Mouse (Mus musculus) embryo, embryonic 10 days (tissue): ENCODE results near the gene Nkx1-2.
A peak's percentile ranks its signal among the peaks of the same experiment; 100 is the strongest.

Experiments used
- DNase-seq: peaks from one replicate; pipeline ENCODE4 v3.0.0-alpha.2; 2015; ENCODE audit warnings: low spot score

Nkx1-2 gene

DNA sequence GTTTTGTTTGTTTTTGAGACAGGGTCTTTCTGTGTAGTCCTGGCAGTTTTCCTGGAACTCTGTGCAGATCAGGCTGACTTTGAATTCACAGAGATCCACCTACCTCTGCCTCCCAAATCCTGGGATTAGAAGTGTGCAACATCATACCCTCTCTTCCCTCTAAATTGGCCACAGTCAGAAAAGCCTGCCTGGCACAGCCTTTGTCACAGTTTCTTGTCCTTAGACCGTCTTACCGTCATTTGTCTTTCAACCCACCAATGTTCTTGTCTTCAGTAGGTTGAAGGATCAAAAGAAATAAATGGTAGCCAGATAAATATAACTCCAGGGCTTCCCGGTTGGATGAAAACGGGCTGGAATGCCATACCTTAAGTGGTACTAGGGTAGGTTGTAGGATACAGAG lies 5.3 kb upstream of the Nkx1-2 start:
- no peak for DNase-seq

DNA sequence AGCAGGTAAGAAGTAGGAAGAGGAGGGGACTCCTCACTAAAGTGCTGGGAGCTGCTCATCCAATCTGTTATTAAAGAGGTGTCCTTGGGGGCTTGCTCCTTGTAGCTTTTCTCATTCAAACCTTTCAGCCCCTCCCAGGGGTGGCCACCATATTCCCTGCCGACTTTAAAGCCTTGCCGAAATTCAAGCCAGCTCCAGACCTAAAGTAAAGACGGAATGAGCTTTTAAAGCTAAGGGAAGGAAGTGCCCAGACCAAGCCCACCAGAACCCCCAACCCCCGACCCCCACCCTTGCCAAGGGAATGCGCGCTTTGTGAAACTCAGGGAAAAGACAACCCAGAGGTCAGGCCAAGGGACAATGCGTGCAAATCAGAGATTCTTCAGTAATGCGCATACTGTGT lies 1.5 kb upstream of the Nkx1-2 start:
- no peak for DNase-seq

DNA sequence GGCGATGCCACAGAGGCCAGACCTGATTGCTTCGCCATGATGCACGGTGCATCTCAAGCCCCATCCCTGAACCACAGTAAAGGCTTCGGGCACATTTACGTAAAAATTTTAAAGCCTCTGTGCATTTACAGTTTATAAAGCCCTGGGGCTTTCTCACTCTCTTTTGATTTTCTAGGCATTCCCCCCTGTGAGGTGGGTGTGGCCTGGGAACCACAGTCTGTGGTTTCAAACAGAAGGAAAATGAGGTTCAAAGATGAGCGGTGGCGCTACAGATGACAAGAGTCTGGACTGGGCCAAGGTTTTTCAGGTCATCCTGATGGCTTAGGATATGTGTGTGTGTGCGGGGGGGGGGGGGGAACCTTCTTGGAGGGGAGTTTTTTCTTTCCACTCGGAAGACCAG lies 589 bp upstream of the Nkx1-2 start:
- peak; percentile 37 for DNase-seq

DNA sequence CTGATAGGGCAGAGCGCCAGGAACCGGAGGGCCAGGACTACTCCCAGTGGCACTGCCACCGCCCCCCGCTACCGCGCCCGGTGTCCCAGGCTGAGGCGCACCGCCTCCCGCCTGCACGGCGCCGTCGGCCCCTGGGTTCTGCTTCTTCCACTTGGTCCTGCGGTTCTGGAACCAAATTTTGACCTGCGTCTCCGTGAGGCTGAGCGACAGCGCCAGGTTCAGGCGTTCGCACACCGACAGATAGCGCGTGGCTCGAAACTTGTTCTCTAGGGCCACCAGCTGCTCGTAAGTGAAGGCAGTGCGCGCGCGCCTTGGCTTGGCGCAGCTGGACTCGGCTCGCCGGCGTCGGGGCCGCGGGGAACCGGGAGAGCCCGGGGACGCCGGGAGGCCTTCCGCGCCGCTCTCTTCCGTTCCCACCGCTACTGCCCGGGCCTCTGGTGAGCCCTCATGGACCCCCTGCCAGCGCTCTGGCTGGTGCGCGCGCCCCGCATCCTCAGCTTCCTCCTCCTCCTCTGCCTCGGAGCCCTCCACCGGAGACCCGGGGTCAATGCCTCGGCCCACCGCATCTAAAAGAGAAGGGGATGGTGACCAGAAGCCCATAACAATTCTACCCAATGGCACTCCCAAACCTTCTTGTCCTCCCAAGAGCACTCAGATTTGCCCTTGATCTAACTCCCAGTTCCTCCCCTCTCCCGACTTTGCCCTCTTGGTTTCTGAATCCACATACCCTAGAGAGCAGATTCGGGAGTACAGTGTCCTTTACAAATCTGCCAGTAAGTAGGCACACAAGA lies 2.0 kb downstream of the Nkx1-2 start:
- peak; percentile 80 for DNase-seq

DNA sequence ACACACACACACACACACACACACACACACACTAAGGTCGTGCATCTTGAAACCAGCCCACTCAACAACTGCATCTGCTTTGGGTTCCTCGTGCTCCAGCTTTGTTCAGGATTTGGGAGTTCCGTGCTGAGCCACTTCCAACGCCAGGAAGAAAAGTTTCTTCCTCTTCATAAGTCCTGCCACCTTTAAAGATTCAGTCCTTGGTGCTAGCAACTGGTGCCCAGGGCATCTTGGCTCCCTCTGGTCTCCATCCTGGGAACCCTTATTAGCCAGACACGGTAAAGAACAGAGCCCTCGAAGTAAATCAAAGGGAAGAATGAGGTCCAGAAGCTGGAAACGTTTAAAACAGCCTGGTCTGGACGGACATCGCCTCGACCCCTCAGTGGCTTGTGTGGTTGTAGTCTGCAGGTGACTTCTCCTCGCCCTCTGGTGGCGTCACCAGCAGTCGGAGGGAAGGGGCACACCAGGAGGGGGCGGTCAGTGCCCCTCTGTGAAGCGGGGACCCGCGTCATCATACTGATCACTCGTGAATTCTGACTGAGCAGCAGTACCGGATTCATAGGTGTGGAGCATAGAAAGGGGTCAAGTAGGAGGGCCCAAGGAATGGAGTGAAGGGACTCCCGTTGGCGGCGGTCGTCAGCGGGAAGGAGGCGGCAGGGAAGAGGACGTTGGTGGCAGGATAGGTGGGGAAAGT lies 2.7 kb downstream of the Nkx1-2 start:
- DNase-seq = no peak

DNA sequence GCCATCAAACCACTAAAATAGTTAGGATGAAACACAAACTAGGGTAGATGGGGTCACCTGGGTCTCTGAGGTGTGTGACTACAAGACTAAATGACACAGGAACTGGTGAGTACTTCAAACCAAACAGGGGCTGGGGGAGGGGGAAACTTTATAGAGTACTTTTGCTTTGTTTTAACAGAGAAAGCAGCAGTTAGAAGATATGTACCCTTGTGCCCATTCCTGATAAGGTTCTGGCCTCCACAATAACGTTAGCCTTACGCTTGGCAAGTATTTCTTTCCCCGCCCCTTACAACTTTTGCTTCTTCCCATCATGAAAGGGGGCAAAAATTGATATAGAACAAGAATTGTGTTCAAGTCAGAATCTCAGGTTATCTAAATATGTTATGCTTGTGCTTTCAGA lies 3.6 kb downstream of the Nkx1-2 start:
- DNase-seq = no peak

DNA sequence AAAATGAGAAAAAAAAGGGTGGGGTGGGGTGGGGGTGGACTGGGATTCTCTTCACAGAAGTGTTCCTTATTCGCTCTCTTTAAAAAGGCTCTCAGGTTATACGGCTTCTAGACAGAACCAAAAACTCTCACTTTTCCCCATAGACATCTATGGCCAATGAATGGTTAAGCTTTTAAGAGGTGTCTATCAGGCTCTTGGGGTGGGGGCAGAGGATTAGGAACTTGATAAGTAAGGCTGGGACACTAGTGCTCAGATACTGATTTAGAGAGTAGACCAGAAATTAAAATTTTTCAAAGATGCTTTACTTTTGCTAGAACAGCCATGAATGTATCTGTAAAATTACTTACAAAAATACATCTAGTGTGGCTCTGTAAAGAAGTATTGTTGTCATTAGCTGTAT lies 5.1 kb downstream of the Nkx1-2 start:
- no peak for DNase-seq

DNA sequence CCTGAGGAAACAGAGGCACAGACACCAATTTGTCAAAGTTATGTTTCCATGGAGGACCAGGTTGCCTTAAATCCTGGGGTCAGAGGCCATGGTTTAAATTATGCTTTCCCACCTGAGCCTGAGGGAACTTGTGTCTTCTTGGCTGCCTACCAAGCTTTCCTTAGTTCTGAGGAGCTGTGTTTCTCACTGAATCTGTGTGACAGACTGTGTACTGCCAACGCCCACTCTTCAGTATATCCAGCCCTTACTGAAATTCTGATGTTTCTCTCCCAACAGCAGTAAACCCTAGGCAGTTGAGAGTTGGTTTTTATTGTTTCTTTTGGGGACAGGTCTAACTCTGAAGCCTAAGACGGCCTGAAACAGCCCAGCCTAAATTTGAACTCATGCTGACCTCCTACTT lies 5.7 kb downstream of the Nkx1-2 start:
- no peak for DNase-seq

DNA sequence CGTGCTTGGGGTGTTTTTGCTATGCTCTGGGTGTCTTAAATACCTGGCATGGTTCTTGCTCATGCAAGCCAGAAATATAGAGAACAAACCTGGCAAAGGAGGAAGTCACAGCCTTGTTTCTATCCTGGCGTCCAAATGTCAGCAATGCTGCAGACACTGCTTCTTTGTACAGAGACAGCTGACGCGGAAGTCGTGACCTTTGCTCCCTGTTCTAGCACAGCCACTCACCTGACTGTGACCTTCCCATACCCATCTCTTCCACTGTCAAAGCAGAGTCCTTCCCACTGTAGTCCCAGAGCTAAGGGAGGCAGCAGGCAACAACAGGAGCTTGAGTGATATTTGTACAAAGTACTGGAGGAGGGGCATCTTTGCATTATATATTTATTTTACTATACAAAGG lies 9.8 kb downstream of the Nkx1-2 start:
- DNase-seq = no peak

DNA sequence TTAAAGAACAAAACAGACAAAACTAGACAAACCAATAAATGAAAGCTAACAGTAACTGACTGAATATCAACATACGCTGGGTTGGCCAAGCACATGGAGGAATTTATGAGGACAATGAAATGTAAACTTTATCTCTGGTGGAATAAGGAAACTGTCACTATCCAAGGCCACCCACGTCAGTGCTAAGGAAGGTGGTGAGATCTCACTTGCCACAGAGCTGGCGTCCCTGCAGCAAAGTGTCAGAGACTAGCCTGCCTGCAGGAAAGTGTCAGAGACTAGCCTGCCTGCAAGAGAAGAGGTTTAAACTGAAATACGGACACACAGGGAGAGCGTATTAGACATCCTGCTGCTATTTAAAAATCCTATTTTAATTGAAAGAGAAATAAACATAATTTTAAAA lies 12.3 kb downstream of the Nkx1-2 start:
- no peak for DNase-seq

DNA sequence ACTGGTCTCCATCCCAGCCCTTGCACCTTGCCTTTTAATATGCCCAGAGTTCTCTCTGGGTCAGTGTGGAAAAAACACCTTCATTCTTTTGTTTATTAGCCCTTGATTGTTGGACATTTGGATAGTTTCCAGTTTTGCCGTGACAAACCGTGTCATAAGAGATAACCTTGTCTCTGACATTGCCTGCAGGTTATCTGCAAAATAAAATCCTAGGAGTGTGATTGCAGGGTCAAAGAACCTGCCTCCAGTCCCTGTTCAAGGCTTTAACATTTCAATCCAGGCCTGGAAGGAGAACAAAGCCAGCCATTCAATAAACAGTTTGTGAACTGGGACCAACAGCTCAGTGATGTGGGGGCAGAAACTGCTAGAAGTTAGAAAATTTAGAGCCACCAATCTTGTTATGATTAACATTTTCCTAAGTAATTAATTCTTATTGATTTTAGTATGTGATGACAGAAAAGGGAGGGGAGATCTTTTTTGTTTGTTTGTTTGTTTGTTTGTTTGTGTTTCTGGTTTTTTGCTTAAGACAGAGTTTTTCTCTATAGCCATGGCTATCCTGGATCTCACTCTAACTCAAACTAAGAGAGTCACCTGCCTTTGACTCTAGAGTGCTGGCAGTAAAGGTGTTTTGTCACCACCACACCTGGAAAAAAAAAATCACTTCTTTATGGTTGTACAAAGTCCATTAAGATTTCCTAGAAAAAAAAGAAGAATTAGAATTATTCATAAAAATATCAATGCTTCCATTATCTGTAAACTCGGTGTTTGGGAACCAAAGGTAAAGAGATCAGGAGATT lies 13.5 kb downstream of the Nkx1-2 start:
- DNase-seq = no peak

DNA sequence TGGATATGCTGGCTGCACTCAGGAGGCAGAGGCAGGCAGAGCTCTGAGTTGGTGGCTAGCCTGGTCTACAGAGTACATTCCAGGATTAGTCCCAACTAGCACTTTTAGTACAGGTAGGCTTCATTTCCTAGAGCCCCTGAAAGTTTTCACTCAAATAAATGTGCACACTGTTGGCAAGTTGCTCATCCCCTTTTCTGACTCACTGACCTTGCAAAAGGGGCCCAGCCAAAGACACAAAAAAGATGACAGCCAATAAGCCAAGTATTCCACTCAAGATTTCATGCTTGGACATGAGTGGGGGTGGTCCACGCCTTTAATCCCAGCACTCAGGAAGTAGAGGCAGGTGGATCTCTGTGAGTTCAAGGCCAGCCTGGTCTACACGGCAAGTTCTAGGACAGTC lies 18.0 kb downstream of the Nkx1-2 start:
- no peak for DNase-seq

DNA sequence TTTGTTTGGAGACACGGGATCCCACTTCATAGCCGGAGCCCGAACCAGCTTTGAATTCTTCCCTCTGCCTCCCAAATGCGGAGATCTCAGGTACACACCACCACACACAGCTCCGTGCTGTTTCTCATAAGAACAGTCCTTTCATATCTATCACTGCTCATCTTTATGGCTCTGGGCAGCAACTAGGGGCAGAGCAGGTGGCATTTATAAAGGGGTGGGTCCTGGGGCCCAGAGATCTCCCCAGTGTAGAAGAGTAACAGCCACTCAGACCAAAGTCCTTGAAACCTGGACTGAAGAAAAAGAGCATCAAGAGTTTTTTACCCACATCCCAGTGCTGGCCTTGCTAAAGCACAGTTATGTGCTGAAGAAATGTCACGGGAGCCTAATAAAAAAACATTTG lies 18.9 kb downstream of the Nkx1-2 start:
- DNase-seq = no peak

DNA sequence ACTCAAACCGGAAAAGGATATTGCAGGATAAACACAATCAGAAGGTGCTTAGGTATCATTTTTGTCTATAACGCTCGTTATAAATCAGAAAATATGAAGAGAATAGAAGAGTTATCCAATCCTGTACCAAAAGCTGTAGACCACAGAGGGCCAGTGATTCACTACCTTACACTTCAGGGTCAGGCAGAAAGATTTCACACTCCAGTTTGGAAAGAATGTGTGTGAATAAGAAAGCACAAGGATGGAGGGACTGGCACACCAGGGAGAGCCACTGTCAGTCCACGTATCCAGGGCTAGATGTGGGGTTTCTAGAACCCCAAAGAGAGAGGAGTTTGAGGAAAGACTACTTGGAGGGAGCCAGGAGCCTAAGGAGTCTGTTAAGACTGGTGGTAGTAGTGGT lies 22.5 kb downstream of the Nkx1-2 start:
- no peak for DNase-seq

DNA sequence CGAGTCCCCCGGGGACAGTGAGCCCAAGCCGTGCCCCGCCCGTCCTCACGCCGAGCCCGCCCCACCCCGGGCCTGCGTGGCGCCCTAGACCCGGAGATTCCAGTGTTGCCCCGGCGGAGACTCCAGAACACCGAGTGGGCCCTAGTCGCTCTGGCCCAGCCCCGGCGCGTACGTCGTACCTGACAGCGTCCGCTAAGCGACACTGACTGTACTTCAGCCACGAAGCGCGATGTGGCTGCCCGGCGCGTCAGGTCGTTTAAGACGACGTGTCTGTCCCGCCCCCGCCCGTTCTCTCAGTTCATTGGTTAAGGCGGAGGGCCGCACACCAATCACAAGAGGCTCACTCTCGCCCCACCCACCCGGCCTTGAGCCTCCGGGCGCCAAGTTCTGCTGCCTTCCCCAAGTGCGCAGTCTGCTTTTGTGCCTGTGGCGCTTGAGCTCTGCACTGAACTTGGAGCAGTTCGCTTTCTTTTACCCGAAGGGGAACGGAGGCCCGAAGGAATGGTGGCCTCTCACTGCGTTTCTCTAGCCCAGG lies 23.3 kb downstream of the Nkx1-2 start, which contains the start of gene Oat:
Oat (minus strand) TSS at position 283 of the 535 bp plus-strand sequence.
- peak; percentile 96 for DNase-seq

DNA sequence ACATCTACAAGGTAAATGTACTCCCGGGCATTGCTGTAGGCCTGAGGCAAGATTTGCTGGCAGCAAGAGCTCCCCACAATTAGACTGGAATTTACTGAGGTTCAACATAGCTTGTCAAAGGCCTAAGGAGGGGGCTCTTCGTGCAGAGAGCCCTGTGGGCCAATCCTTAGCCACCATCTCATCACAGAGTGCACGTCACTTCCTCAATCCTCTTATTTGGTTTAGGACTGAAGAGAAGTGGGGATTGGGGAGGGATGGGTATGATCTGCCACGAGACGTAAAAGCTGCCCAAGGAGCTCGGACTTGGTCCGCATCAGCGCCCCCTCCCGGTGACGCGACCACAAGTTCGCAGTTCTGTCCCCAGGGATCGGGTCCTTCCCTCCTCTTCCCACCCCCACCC lies 23.8 kb downstream of the Nkx1-2 start:
- DNase-seq = peak; percentile 93

DNA sequence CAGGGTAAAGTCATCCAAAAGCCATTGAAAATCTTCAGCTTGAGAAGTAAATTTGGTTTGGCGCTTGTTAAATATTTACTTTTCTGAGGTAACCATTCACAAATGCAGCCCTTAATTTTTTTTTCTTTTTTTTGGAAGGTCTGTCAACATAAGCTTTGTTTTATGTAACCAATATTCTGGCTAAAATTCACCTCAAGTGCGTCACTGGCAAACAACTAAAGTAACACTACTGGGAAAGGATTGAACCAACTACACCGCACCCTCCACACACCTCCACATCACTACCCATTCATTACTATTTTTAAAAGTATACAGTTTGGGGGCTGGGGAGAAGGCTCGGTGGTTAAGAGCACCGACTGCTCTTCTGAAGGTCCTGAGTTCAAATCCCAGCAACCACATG lies 24.8 kb downstream of the Nkx1-2 start:
- no peak for DNase-seq

DNA sequence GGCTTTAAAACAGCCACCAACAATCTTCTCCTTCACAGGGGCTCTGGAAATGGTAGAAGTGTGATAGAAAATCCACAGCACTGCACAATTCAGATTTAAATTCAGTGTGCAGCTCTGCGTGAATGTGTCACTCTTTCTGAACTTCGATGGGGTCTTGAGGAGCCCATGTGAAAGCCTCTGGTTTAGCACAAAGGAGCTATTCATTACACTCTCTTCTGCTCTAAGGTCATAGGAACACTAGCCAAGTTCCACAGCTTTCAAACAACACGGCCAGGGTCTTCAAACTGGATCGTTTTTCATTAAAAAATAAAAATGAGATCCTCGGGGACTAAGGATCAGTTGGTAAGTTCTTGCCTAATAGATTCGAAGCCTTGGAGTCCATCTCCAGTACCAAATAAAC lies 26.2 kb downstream of the Nkx1-2 start:
- DNase-seq = no peak

DNA sequence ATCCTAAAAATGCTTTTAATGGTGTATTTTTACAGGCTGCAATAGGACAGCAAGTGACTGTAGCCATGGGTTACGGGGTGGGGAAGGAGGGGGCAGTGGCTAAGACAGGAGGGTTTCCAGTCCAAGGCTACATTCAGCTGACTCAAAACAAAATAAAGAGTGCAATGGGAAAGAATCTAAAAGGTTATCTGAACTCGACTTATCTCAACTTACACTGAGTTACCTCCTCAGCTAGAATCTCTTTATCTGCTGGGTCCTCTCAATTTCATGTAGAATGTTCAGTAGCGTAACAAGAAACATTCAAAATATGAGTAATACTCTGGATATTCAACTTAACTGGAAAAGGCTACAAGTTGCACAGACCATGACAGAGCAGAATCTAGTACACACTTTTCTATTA lies 26.7 kb downstream of the Nkx1-2 start:
- no peak for DNase-seq

DNA sequence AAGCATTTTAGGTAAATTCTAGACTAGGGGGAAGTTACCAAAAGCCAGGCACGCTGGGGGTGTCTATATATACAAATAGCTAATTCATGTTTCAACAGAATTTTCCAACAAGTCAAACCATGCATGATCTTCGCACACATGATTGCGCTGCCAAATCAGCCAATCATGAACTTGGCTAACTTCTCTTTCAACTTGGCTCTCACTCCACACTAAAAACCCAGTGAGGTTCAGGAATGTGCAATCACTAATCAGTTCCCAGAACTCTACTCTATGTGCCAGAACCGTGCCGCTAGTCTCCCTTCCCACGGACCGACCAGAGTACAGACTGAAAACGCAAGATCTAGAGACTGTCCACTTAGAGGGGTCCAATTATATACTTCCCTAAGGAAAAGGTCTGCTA lies 28.0 kb downstream of the Nkx1-2 start:
- DNase-seq = no peak

DNA sequence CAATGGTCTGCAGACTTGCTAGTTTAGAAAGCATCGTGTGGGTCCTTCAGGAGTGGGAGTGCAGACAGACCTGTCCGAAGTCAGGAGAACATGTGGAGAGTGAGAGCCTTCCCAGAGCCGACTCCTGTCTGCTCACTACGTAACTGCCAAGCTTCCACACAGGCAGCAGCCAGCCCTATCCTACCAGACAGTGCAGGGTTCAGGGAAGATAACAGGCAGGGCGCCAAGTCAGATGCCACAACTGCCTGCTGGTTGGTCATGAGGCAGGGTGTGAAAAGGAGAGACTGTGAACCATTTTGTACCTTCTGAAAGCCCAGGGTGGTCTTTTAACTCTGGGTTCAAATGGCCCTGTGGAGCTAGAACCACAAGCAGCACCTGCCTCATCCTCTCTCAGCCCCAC lies 29.4 kb downstream of the Nkx1-2 start:
- no peak for DNase-seq

DNA sequence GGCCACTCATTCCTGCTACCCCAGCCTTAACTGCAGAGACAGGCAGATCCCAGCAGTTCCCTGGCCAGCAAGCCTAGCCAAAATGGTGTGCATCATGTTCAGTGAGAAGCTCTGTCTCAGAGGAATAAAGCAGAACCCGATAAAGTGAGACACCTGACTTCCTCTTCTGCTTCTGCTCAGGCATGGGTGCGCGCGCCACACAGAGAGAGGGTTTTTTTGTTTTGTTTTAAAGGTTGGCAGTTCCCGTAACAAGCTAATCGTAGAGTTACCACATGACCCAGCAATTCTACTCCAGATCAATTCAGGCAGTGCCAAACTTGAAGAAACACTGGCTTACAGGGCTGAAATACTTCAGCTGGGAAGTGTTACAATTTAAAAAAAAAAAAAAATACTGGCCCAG lies 30.6 kb downstream of the Nkx1-2 start:
- no peak for DNase-seq

DNA sequence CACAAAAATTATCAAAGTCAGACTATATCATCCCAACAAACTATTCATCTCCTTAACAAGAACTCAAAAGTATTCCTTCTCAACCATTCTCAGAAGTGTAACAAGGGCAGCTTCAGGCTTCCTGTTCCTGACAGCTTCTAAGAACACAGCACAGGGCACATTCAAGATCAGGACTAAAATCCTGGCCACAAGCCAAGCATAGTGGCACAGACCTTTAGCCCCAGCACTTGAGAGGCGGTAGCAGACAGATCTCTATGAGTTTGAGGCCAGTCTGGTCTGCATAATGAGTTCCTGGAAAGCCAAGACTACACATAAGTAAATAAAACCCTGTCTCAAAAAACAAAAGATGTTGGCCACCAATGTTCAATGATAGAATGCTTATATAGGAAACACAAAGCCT lies 33.6 kb downstream of the Nkx1-2 start:
- no peak for DNase-seq
